8 mouse cellular contexts compared by ENCODE assay signal in genomic region chr11:75166861-75167642, GRCm38 (mm10). TPM values are rescaled to one million over a fixed set of nuclear protein-coding genes. Genes with fewer than 3 reads are reported as not detected.
DNase-seq lines count a peak whose midpoint lies in the region; ATAC-seq lines count a peak whose summit lies in the region.

No protein-coding gene starts in this region.

- peak overlapping the region; percentile 77 for H3K9ac ChIP-seq in kidney, embryonic 16.5 days (replicated peaks; ENCODE audit: low read length)

- H3K4me3 ChIP-seq in kidney, embryonic 16.5 days (ENCODE audit: low read length): peak overlapping the region; percentile 76

- no peaks in the 10 kb centered on the region for H3K9me3 ChIP-seq in kidney, embryonic 16.5 days (ENCODE audit: low read length)

- H3K4me2 ChIP-seq in kidney, embryonic 16.5 days (replicated peaks; ENCODE audit: low read depth, low read length): peak overlapping the region; percentile 90

- H3K27me3 ChIP-seq in kidney, embryonic 16.5 days (ENCODE audit: insufficient read depth, low read length): peaks cover 66% of the 10 kb centered on the region

- intact Hi-C loops in heart, postnatal 25 days (cut with DNase I): loop anchor here (5.0 kb wide), 1 partner anchor 240 kb away; the partner anchor contains the start of genes Smg6 and Srr
- intact Hi-C loops in left cerebral cortex, postnatal 36 days (cut with DNase I): loop anchor here (2.0 kb wide), 1 partner anchor 220 kb away; no protein-coding TSS in a partner anchor

- no peak for ATAC-seq in kidney, embryonic 16.5 days (ENCODE audit: low FRiP score, low TSS enrichment)

- peaks cover 63% of the 10 kb centered on the region for H3K4me1 ChIP-seq in kidney, embryonic 16.5 days (ENCODE audit: insufficient read depth, low read length)

- 4% methylated on average over 63 of the region's 68 CpGs for WGBS in kidney, embryonic 16.5 days

- peaks cover 20% of the 10 kb centered on the region for H3K36me3 ChIP-seq in kidney, embryonic 16.5 days (ENCODE audit: insufficient read depth, low read length)

- peak overlapping the region; percentile 92 for H3K27ac ChIP-seq in kidney, embryonic 16.5 days (ENCODE audit: low read length)

- peak; percentile 95 for DNase-seq in heart, adult 11 months
- DNase-seq in heart, postnatal 25 days (ENCODE audit: low spot score): no peak
- peak; percentile 45 for DNase-seq in R1 (ENCODE audit: low read depth, low spot score)
- DNase-seq in gastrocnemius, postnatal 25 days: peak; percentile 41
- peak; percentile 25 for DNase-seq in mesoderm, embryonic 11.5 days (ENCODE audit: low read depth, low spot score)
- peak; percentile 51 to 60 for DNase-seq in thymus, postnatal 36 days
- DNase-seq in left cerebral cortex, postnatal 36 days (ENCODE audit: low spot score in 2 of 2): no peak

RNA-seq across cellular contexts. Expression of gene Hic1, which starts 2.3 kb away (rescaled TPM):
- 10 to 100 TPM; 15.3 to 19.2 TPM for total RNA-seq in heart, postnatal 25 days (2021)
- 1 to 10 TPM; 5.7 to 5.9 TPM for total RNA-seq in gastrocnemius, postnatal 25 days (2021)
- 16.1 and 16.2 TPM in 2 replicates for polyA plus RNA-seq in kidney, embryonic 16.5 days (2015; fragmentation: Nextera tagmentation; extraction: Ambion mirVana)
- total RNA-seq in left cerebral cortex, postnatal 36 days (2021): 1 to 10 TPM; 2.7 to 3.3 TPM

RNA-seq across cellular contexts. Expression of gene Ovca2, which starts 11.6 kb away (rescaled TPM):
- total RNA-seq in heart, postnatal 25 days (2021): 1 to 10 TPM; 6.0 to 6.1 TPM
- 1 to 10 TPM; 2.8 to 3.3 TPM for total RNA-seq in gastrocnemius, postnatal 25 days (2021)
- polyA plus RNA-seq in kidney, embryonic 16.5 days (2015; fragmentation: Nextera tagmentation; extraction: Ambion mirVana): 26.1 and 26.9 TPM in 2 replicates
- total RNA-seq in left cerebral cortex, postnatal 36 days (2021): 10 to 100 TPM; 11.0 to 13.3 TPM

RNA-seq across cellular contexts. Expression of gene Dph1, which starts 24.0 kb away (rescaled TPM):
- 1 to 10 TPM; 7.4 to 9.0 TPM for total RNA-seq in heart, postnatal 25 days (2021)
- 1 to 10 TPM; 5.6 to 5.8 TPM for total RNA-seq in gastrocnemius, postnatal 25 days (2021)
- 28.2 and 28.4 TPM in 2 replicates for polyA plus RNA-seq in kidney, embryonic 16.5 days (2015; fragmentation: Nextera tagmentation; extraction: Ambion mirVana)
- total RNA-seq in left cerebral cortex, postnatal 36 days (2021): 10 to 100 TPM; 25.3 to 25.6 TPM

RNA-seq across cellular contexts. Expression of gene Rtn4rl1, which starts 26.5 kb away (rescaled TPM):
- 1 to 10 TPM; 9.7 to 9.8 TPM for total RNA-seq in heart, postnatal 25 days (2021)
- total RNA-seq in gastrocnemius, postnatal 25 days (2021): 1 to 10 TPM in 1 of 2 experiments, under 1 TPM in 1; 1.00 to 1.7 TPM
- 3.8 and 5.0 TPM in 2 replicates for polyA plus RNA-seq in kidney, embryonic 16.5 days (2015; fragmentation: Nextera tagmentation; extraction: Ambion mirVana)
- total RNA-seq in left cerebral cortex, postnatal 36 days (2021): 10 to 100 TPM; 83.5 to 88.3 TPM

Comparison
In these comparisons a context has a peak if more than half of its experiments do, and no peak if none do; other contexts are left out.
1. DNase-seq: peak in heart, adult 11 months (single experiment), R1 (single experiment), gastrocnemius, postnatal 25 days (single experiment), mesoderm, embryonic 11.5 days (single experiment) and thymus, postnatal 36 days (2 of 2); none in heart, postnatal 25 days (single experiment) and left cerebral cortex, postnatal 36 days (0 of 2).